Mouse (Mus musculus) forebrain, embryonic 12.5 days (tissue): Measurements from ENCODE around the gene Drc3. TPM values are rescaled to one million over a fixed set of nuclear protein-coding genes. Genes with fewer than 3 reads are reported as not detected.
A peak's percentile ranks its signal among the peaks of the same experiment; 100 is the strongest.

Source experiments
- ATAC-seq: fragments of 200-750 bp; cut with Nextera tagmentation; 2 replicates; pipeline ENCODE4 v1.8.0; 2017; ENCODE audit warnings: moderate TSS enrichment; ENCODE audit not compliant: low FRiP score
- H3K27ac ChIP-seq: fragments of 300-500 bp; sonication (generic); 2 replicates; pipeline ENCODE4 v1.5.1; 2016; ENCODE audit warnings: mild to moderate bottlenecking
- H3K27me3 ChIP-seq: fragments of 300-500 bp; sonication (generic); 2 replicates; pipeline ENCODE4 v1.6.1; 2016; ENCODE audit warnings: mild to moderate bottlenecking
- H3K36me3 ChIP-seq: fragments of 300-500 bp; sonication (generic); replicated peaks from 2 replicates; pipeline ENCODE4 v1.6.1; 2016; ENCODE audit warnings: mild to moderate bottlenecking
- H3K4me1 ChIP-seq: fragments of 300-500 bp; sonication (generic); 2 replicates; pipeline ENCODE4 v1.6.1; 2016
- H3K4me2 ChIP-seq: fragments of 300-500 bp; sonication (generic); 2 replicates; pipeline ENCODE4 v1.6.1; 2016; ENCODE audit warnings: mild to moderate bottlenecking, moderate library complexity
- H3K4me3 ChIP-seq: fragments of 300-500 bp; sonication (generic); replicated peaks from 2 replicates; pipeline ENCODE4 v1.5.1; 2016; ENCODE audit warnings: mild to moderate bottlenecking
- H3K9ac ChIP-seq: fragments of 300-500 bp; sonication (generic); 2 replicates; pipeline ENCODE4 v1.6.1; 2016; ENCODE audit warnings: mild to moderate bottlenecking
- H3K9me3 ChIP-seq: fragments of 300-500 bp; sonication (generic); 2 replicates; pipeline ENCODE4 v1.6.1; 2016
- WGBS: fragments of 180-500 bp; shearing (Covaris S2); methylation state at CpG from one replicate; pipeline ENCODE4 v1.1.7; 2016; 5-methylcytosine and 5-hydroxymethylcytosine counted together
- polyA plus RNA-seq: library from polyadenylated mRNA; unstranded; fragments of >200 nt; fragmentation: Nextera tagmentation; extraction: Ambion mirVana; gene quantifications from 2 replicates; pipeline ENCODE4 v1.2.1, GENCODE M21; 2016

The Drc3 gene
- polyA plus RNA-seq = 3.0 and 3.2 TPM in 2 replicates

GRCm38 (mm10) chr11:60352559-60353411 lies at the start of gene Drc3, which contains the start of gene Tom1l2:
Gene Drc3 (plus strand): TSS chr11:60353329.
Gene Tom1l2 (minus strand): TSS chr11:60352905.
- H3K4me3 ChIP-seq = peak within 1 kb of the TSS; percentile 78
- no peaks in the 10 kb centered on the region for H3K36me3 ChIP-seq
- peaks cover 20% of the 10 kb centered on the region for H3K4me1 ChIP-seq
- no peaks in the 10 kb centered on the region for H3K27me3 ChIP-seq
- peak; percentile 100 for ATAC-seq
- H3K4me2 ChIP-seq = peak within 1 kb of the TSS; percentile 93
- H3K9ac ChIP-seq = peak within 1 kb of the TSS; percentile 69
- no peaks in the 10 kb centered on the region for H3K9me3 ChIP-seq
- H3K27ac ChIP-seq = 0 out of 2 replicates have a peak within 1 kb of the TSS, but pooled peaks have one; percentile 50
- under 1% methylated on average over 57 of the region's 57 CpGs for WGBS

DNA sequence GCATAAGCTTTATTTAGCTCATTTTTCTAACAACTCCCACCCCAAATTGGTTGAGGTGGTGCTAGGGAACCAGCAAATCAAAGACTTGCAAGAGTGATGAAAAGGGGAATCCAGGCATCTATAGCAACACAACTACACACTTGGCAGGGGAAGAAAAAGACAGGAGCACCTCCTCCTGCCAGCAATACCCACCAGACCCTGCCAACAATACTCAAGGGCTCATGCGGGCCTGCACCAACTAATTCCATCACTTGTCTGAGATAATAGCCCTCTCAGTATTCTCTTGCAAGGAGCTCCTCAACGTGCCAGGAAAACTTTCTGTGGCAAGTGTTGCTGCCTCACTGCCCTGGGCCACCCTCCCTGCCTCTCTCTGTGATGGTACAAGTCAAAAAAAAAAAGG lies 49.6 kb upstream of the Drc3 start:
- H3K27me3 ChIP-seq = no peaks in the 10 kb centered on the region
- ATAC-seq = no peak
- H3K9me3 ChIP-seq = no peaks in the 10 kb centered on the region
- H3K4me3 ChIP-seq = no peak overlapping the region
- WGBS = 51% methylated on average over 2 of the region's 2 CpGs
- no peaks in the 10 kb centered on the region for H3K36me3 ChIP-seq
- H3K4me2 ChIP-seq = no peak overlapping the region
- peaks cover 39% of the 10 kb centered on the region for H3K4me1 ChIP-seq
- peak overlapping the region; percentile 14 for H3K27ac ChIP-seq
- no peak overlapping the region for H3K9ac ChIP-seq

DNA sequence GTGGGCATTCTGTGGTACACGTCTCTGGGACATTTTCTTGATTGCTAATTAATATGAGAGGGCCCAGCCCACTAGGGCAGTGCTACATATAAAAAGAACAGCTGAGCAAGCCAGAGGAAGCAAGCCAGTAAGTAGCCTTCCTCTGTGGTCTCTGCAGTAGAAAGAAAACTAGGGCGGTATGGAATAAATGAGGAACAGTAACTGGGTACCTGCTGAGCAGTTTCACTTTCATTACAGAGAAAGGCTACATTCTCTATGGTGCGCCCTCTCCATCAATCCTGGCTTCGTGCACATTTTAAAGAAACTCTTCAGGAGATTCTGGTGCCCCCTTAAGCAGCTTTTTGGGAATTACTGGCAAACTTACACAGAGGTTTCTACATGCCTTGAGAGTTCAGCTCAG lies 47.5 kb upstream of the Drc3 start:
- Histone ChIP-seq H3K9me3 (no peaks in the 10 kb centered on the region), H3K4me3 (no peak overlapping the region), H3K27me3 (no peaks in the 10 kb centered on the region), H3K4me1 (peaks cover 39% of the 10 kb centered on the region), H3K4me2 (no peak overlapping the region), H3K9ac (no peak overlapping the region), H3K36me3 (no peaks in the 10 kb centered on the region), H3K27ac (0 out of 2 replicates have a peak overlapping the region, but pooled peaks have one; percentile 8)
- WGBS = 49% methylated on average over 4 of the region's 4 CpGs
- ATAC-seq = no peak

- Histone ChIP-seq H3K4me2 (no peak overlapping the region), H3K9ac (no peak overlapping the region), H3K4me1 (peaks cover 39% of the 10 kb centered on the region), H3K4me3 (no peak overlapping the region), H3K36me3 (no peaks in the 10 kb centered on the region), H3K9me3 (no peaks in the 10 kb centered on the region), H3K27ac (no peak overlapping the region), H3K27me3 (no peaks in the 10 kb centered on the region)
- ATAC-seq = no peak
- WGBS = 60% methylated on average over 4 of the region's 4 CpGs
Observed at GRCm38 (mm10) chr11:60306834-60307233, 46.3 kb upstream of the Drc3 start.

GRCm38 (mm10) chr11:60307375-60307825 lies 45.7 kb upstream of the Drc3 start:
- Histone ChIP-seq H3K27ac (no peak overlapping the region), H3K27me3 (no peaks in the 10 kb centered on the region), H3K4me2 (no peak overlapping the region), H3K9me3 (no peaks in the 10 kb centered on the region), H3K4me3 (no peak overlapping the region), H3K4me1 (peaks cover 38% of the 10 kb centered on the region), H3K9ac (no peak overlapping the region), H3K36me3 (no peaks in the 10 kb centered on the region)
- 73% methylated on average over 2 of the region's 2 CpGs for WGBS
- ATAC-seq = no peak

DNA sequence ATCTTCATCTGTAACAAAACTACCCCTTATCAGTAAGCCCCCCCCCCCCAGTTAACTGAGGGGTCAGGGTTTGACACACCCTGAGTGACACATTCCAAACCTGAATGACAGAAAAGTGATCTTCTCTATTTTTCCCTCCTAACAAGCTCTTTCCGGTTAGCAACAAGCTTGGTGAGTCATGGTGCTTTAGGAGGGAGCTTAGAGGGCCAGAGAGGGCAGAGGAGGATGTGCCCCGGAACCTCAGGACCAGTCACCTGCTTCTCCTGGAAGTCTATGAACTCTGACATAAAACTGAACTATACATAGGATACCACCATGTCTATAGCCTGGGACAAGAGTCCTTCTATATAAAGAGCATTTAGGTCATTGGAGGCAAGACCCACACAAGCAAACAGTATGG lies 45.1 kb upstream of the Drc3 start:
- no peaks in the 10 kb centered on the region for H3K9me3 ChIP-seq
- H3K4me3 ChIP-seq = no peak overlapping the region
- H3K4me2 ChIP-seq = no peak overlapping the region
- H3K27me3 ChIP-seq = no peaks in the 10 kb centered on the region
- H3K4me1 ChIP-seq = peaks cover 34% of the 10 kb centered on the region
- no peak overlapping the region for H3K27ac ChIP-seq
- no peak for ATAC-seq
- H3K36me3 ChIP-seq = no peaks in the 10 kb centered on the region
- WGBS = 85% methylated on average over 2 of the region's 2 CpGs
- no peak overlapping the region for H3K9ac ChIP-seq

DNA sequence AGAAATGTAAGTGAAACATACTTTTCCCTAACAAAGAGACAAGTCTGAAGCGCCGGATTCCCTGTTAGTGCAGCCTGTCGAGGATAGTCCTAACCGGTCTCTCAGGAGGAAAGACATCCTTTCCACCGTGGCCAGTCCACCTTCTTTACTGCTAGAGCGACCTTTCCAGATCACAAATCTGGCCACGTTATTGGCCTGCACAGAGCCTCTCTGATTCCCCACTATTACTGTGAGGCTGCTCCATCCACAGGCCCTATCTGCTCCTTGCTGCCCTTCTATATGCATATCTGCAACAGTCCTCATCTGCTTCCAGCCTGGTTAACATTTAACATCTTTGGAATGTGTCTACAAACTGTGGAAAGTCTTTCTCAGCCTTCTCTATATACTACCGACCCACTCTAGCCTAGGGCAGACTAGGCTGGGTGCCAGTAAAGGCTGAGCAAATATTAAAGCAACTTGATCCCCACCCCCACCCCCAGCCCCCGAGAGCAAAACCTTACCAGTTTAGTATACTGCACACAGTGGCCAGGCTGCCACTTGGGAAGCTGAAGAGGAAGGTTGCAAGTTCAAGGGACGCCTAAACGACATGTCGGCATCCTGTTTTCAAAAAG lies 44.5 kb upstream of the Drc3 start:
- peaks cover 28% of the 10 kb centered on the region for H3K4me1 ChIP-seq
- ATAC-seq = no peak
- 79% methylated on average over 12 of the region's 12 CpGs for WGBS
- no peaks in the 10 kb centered on the region for H3K27me3 ChIP-seq
- no peaks in the 10 kb centered on the region for H3K36me3 ChIP-seq
- no peak overlapping the region for H3K4me2 ChIP-seq
- no peaks in the 10 kb centered on the region for H3K9me3 ChIP-seq
- H3K4me3 ChIP-seq = no peak overlapping the region
- H3K9ac ChIP-seq = no peak overlapping the region
- H3K27ac ChIP-seq = 0 out of 2 replicates have a peak overlapping the region, but pooled peaks have one; percentile 20

DNA sequence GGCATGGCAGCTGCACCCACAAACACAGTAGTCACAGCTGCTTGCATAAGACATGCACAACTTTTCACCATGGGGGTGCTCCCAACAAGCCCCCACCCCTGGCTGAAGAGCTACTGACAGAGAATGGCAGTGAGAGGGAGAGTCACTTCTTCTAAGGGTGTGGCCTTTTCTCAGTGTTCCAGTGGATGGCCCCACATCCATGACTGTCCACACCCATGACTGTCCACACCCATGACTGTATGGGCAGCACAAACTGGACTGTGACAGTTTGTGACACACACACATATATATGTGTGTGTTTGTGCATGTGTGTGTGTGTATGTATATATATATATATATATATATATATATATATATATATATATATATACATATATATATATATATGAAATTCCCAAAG lies 43.3 kb upstream of the Drc3 start:
- Histone ChIP-seq H3K27me3 (no peaks in the 10 kb centered on the region), H3K9ac (no peak overlapping the region), H3K4me1 (peaks cover 28% of the 10 kb centered on the region), H3K27ac (no peak overlapping the region), H3K36me3 (no peaks in the 10 kb centered on the region), H3K4me2 (no peak overlapping the region), H3K9me3 (no peaks in the 10 kb centered on the region), H3K4me3 (no peak overlapping the region)
- no peak for ATAC-seq

DNA sequence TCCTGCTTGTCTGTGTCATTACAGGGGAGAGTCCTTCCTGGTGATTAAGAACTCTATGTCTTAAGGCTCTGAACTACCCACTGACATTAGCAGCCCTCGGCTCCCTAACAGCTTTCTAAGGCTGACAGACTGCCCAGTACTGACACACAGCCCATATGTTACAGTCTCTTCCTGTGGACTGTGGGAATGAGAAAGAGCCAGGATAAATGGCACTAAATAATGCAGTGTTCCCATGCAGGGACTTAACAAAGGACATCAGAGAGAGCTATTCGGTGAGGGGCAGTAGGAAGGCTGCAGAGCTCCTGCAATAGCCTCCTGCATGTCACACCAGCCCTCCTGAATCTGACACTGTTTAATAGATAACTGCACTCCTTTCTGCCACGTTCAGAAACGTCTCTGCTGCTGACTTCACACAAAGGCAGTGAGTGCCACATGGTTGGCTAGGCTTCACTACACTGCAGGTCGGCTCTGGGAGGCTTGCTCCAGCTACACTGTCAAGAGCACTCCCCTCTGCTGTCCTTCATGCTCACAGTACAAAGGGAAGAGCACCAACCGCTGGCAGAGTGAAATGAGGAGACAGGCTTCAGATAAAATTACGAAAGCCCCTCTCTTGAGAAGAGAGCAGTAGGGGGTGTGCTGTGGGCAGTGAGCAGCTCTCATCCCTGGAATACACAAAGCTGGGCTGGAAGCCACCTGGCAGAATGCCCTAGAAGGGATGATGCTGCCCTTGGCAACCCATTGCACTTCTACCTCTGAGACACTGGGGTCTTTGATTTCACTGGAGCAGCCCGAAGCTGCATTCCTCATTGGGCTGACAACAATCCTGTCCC lies 41.9 kb upstream of the Drc3 start:
- Histone ChIP-seq H3K4me1 (peaks cover 27% of the 10 kb centered on the region), H3K4me3 (no peak overlapping the region), H3K9me3 (no peaks in the 10 kb centered on the region), H3K4me2 (peak overlapping the region; percentile 29), H3K27ac (peak overlapping the region; percentile 93), H3K9ac (peak overlapping the region; percentile 17; the same call in 1 of the 2 replicates), H3K27me3 (no peaks in the 10 kb centered on the region), H3K36me3 (no peaks in the 10 kb centered on the region)
- peak; percentile 80 for ATAC-seq
- WGBS = 5% methylated on average over 8 of the region's 8 CpGs

DNA sequence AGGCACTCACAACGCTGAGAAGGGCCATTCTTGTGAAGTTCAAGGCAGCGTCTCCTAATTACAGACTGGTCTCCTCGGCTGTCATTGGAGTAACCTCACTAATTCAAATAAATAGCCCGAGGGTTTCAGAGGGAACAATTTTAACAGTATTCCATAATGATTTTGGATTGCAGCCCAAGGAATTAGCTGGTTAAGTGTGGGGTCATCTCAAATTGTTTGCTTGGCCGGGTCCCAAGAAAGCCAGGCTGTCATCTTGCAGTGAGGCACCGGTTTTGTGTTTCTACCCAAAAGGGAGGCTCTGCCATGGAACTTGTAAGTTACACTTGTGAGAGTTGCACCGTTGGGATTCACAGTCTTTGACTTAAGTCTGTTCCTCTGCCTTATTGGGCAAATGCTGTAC lies 36.9 kb upstream of the Drc3 start:
- Histone ChIP-seq H3K27ac (peak overlapping the region; percentile 63; the same call in 1 of the 2 replicates), H3K27me3 (no peaks in the 10 kb centered on the region), H3K4me3 (no peak overlapping the region), H3K36me3 (no peaks in the 10 kb centered on the region), H3K9me3 (no peaks in the 10 kb centered on the region), H3K4me1 (peaks cover 44% of the 10 kb centered on the region), H3K9ac (peak overlapping the region; percentile 14; the same call in 1 of the 2 replicates), H3K4me2 (no peak overlapping the region)
- no peak for ATAC-seq
- 46% methylated on average over 7 of the region's 7 CpGs for WGBS

GRCm38 (mm10) chr11:60316883-60317282 lies 36.2 kb upstream of the Drc3 start:
- Histone ChIP-seq H3K4me3 (no peak overlapping the region), H3K27ac (peak overlapping the region; percentile 63; the same call in 1 of the 2 replicates), H3K9ac (0 out of 2 replicates have a peak overlapping the region, but pooled peaks have one; percentile 14), H3K9me3 (no peaks in the 10 kb centered on the region), H3K27me3 (no peaks in the 10 kb centered on the region), H3K4me1 (peaks cover 37% of the 10 kb centered on the region), H3K4me2 (no peak overlapping the region), H3K36me3 (no peaks in the 10 kb centered on the region)
- WGBS = 89% methylated on average over 8 of the region's 8 CpGs
- no peak for ATAC-seq
